Mouse (Mus musculus): ENCODE data around the gene Lrrc3c.
"Not testable (repeated sequence)": the region's sequence is repeated elsewhere in the genome, so short reads cannot be mapped to it uniquely, and the experiment has no call there.

Gene Lrrc3c

DNA sequence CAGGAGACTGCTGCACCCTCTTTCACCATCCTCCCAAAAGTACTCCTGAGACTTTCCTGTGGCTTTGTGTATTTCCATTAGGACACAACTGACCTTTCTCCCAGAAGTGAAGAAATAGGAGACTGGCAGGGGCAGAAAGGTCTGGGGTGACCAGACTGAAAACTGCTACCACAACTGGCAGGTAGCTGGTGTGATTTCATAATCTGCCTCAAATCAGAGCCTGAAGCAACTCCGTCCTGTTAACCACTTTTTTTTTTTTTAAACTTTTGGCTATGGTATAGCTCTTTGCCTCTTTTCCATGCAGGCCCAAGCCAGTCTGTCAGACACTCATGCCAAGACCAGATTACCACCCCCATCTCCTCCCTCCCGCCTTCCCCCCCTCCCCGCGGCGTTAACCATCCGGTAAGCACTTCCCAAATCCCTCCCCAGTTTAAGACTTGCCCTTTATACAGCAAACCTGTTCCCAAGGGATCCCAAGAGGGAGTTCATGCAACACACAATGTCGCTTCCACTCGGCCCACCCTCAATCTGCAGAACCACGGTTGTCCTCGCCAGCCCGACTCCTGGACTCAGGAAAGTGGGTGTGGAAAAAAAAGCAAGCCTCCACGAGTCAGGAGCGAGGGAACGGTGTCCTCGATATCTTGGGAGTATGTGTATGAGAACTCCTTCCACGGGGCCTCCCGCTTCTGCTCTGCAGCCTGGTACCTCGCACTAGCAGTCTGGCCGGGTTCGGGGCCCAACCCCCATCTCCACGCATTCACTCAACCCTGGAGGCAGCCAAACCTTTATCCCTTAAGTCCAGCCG lies 11.8 kb upstream of the Lrrc3c start:
- DNase-seq (ENCODE audit: low read depth, low spot score) = no peak

DNA sequence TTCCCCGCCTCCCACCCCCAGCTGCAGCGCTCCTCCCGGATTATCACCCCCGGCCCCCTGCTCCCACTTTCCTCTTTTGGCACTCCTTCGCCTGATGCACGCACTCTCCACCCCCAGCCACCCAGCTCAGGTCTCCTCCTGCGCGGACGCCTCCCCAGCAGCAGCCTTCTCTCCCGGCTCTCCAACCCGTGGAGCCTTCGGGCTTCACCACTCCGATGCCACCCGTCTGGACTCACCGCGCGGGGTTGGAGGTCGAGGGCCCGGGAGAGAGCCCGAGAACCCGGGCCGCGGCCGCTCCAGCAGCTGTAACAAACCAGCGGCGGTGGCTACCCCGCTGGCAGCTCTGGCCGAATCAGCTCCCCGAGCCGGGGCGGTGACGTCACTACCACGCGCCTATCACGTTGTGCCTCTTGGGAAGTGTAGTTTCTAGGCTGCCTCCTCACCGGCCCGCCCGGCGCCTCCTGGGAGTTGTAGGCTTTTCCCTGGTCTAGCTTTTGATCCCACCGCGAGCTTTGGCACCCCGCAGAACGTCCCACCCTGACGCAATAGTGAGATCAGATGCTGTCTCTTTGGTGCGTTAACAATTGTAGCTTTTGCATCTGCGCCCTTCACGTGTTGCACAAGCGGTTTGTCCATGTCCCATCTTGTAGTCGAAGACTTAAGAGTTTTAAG lies 11.1 kb upstream of the Lrrc3c start, which contains the start of gene Ormdl3:
Gene Ormdl3, minus strand, starts transcription at position 477 of the 672 bp plus-strand sequence.
- peak; percentile 99 for DNase-seq (ENCODE audit: low read depth, low spot score)

DNA sequence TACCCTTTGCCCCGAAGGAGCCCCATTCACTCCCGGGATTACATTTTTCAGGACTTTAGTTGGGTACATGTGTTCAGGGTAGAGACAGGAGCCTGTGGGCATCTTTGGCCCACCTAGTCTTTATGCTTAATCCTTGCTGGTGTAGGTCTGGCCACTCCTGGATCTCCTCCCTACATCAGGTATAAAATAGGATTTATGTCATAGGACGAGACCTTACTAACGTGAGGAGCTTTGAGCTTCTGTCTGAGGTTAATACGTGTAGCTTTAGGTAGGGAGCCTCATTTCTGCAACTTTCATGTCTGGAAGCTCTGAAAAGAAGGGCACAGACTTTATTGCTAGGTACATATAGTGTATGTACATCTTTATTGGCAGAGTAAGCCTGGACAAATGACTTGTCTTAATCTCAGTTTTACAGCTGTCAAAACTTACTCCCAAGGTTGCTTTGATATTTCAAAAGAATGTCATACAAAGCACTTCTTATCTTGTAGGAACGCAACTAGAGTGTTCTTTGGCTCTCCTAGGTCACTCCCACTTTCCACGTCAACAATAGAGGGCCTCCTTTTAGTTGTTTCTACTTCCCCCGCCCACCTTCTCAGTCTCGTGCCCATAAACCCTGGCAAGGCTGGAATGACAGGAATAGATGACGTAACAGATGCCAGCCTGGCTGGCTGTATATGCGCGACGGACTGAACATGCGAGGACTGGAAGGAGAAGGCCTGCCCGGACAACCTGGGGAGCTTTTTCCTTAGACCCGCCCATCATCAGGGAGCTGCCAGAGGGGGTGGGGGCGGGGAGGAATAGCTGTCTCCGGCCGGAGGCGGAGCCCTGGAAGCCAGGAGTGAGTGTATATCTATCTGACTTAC lies 10.2 kb upstream of the Lrrc3c start:
- peak; percentile 47 for DNase-seq (ENCODE audit: low read depth, low spot score)

DNA sequence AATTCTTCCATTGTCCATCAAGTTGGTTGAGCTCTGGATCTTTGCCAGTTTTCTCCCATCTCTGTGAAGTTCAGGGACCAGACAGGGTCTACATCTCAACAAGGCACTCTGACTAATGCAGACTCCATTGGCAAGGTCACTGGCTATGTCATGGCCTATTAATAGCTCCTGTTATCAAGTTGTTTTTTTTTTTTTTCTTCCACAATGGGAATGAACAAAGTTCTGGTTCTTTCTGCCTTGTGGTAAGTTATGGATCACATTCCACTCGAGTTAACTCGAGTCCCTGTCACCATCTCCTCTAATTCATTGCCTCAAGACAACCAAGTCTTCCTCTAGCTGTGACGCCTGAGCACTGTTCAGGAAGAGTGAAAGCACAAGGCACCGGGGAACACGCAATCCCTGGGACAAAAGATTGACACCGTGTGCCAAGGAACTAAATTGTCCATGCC lies 9.2 kb upstream of the Lrrc3c start:
- no peak for DNase-seq (ENCODE audit: low read depth, low spot score)

DNA sequence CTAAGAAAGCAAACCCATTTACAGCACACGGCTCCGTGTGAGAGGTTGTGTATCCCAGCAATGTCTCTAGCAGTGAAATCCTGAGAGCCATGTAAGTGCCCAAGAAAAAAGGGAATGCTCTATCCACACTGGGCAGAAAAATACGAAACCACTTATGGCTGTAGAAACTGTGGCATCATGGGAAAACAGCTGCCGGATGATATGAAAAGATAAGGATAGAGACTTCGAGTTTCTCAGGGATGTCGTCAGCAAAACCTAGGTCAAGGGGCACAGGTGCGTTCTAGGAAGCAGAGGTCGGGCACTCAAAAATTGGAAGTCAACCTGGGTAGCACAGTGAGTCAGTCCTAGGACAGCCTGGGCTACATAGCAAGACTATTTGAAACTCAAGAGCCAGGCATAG lies 8.8 kb upstream of the Lrrc3c start:
- no peak for DNase-seq (ENCODE audit: low read depth, low spot score)

DNA sequence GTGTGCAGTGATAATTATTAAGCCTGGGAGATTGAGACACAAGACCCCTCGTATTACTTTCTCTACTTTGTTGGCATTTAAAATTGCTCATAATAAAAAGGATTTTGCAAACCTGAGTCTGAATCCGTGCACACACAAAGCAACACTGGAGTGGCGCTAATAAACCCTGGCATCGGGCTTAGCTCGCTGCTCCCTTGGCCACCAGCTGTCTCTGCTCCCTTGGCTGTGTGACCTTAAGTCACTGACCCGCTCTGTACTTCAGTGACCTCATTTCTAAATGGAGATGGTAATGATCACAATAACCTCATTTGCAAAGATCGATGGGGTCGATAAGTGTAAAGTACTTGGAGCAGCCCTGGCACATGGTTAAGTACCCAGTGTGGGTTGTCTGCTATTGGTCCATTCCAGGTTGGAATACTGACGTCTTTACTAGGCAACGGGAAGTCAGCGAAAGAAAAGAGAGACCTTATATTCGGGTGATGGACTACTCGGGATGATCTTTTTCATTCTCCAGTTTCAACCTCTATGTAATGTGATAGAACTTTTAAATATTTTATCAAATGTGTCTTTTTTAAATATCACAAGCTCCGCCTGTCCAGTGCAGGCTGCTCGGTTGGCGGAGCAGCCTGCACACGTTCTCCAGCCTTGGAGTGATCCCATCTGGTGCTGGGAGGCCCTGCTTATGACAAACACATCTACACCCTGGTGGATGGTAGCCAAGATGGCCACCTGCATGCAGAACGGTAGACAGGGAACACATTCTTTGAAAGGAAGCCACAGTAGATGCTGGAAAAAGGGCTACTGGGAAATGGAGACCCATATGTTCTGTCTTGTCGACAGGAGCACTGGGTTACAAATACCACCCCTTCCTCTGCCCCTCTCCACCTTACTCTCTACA lies 7.3 kb upstream of the Lrrc3c start:
- DNase-seq (ENCODE audit: low read depth, low spot score) = no peak

DNA sequence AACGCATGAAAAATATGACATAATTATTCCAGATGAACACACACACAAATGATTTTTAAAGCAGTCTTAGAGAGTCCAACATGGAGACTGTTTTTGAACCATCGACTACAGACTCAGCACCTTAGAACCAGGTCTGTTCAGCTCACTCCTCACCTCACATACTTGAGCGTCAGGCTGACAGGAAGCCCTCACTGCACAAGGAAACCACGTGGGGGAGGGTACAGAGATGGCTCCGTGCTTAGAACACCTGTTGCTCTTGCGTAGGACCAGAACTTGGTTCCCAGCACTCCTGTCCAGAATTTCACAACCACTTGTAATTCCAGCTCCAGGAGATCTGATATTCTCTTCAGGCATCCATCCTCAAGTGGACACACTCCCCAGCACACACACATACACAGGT lies 3.1 kb upstream of the Lrrc3c start:
- no peak for DNase-seq (ENCODE audit: low read depth, low spot score)

DNA sequence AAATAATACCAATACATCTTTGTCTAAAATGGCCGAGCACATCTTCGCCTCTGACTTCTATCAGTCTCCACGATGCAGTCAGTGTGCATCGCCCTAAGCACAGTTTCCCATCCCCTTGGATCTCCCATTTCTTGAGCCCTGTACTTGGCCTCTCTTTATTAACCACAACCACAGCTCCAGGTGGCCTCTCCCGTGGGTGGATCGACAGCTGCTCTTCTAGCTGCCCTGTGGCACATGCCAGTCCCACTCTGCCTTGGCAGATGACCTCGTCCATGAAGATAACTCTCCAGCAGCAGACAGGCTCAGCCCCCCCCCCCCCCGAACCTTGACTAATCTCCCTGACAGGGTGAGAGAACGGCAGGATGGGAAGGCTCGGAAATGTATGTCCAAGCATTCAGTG lies 2.6 kb upstream of the Lrrc3c start:
- no peak for DNase-seq (ENCODE audit: low read depth, low spot score)

DNA sequence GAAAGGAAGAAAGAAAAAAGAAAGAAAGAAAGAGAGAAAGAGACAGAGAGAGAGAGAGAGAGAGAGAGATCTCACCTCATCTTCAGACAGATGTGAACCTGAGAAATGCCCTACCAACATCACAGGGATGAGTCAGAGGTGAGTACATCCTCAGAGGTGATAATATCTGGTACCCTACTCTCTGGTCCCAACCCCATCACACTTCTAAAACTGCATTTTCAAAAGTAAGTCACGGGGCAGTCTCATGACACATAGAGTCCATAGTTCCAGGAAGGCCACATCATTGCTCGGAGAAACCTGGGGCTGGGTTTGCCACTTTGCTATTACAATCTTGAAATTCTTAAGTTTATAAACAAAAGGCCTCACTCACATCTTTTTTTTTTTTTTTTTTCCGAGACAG lies 2.1 kb upstream of the Lrrc3c start:
- DNase-seq (ENCODE audit: low read depth, low spot score) = no peak

DNA sequence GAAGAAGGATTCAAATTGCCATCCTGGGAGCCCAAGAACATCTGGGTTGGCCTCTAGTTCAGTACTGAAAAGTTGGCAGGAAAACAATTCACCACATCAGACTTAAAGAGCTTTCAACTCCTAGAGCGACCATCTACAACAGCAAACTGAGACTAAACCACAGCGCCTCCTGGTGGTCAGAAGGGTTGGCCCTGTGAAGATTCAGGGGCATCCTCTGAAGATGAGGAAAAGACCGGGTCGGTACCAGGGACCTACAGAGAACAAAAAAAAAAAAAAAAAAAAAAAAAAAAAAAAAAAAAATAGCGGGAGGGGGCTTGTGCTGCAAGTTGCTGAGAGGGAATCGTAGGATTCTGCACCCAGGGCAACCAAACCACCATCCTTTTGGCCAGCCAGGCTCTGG lies 728 bp upstream of the Lrrc3c start:
- no peak for DNase-seq (ENCODE audit: low read depth, low spot score)

DNA sequence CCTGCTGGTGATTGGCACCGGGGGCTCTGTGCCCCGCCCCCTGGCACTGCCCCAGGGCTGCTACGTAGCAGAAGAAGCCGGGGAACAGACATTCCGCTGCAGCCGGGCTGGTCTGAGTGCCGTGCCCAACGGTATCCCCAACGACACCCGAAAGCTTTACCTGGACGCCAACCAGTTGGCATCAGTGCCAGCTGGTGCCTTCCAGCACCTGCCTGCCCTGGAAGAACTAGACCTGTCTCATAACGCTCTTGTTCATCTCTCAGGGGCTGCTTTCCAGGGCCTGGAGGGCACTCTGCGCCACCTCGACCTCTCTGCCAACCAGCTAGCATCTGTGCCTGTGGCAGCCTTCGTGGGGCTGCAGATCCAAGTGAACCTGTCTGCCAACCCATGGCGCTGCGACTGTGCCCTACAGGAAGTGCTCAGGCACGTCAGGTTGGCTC lies 780 bp downstream of the Lrrc3c start:
- DNase-seq (ENCODE audit: low read depth, low spot score) = no peak

DNA sequence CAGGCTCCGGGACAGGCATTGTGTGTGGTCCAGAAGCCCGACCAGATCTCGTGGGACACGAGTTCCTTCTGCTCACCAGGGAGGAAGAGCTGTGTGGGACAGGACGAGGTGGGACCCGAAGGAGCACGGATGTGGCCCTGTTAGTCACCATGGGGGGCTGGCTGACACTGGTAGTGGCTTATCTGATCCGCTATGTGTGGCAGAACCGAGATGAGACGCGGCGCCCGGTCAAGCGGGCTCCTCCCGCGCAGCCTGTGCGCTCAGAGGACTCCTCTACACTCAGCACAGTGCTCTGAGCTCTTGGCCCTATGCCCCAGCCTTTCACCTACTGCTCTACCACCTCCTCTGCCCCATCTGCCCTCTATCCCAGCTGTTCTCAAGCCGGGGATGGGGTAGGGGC lies 1.2 kb downstream of the Lrrc3c start:
- DNase-seq (ENCODE audit: low read depth, low spot score) = no peak

DNA sequence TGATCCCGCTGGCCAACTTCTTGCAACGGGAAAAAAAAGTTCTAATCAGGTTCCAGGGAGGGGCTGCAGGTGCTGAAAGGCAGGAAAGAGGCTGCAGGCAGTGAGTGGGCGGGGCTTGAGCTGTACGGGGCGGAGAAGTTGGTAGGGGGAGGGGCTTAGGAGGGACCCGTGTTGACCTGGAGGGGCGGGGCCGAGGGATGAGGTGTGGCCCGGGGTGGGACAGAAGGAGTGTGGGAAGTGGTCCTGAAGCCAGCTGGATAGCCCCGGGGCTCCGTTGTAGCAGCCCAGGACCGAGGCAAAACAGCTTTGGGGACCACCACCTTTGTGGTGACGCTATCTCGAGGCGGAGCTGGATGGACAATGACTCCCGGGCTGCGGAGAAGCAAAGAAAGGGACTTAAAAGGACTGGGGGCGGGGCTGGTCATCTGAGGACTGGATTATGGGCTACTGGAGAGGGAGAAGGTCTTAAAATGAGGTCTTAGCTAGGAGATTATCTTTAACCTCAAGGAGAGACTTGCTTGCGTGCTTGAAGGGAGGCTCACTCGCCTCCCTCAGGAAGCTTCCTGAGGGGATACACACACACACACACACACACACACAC lies 4.1 kb downstream of the Lrrc3c start:
- DNase-seq (ENCODE audit: low read depth, low spot score) = no peak

DNA sequence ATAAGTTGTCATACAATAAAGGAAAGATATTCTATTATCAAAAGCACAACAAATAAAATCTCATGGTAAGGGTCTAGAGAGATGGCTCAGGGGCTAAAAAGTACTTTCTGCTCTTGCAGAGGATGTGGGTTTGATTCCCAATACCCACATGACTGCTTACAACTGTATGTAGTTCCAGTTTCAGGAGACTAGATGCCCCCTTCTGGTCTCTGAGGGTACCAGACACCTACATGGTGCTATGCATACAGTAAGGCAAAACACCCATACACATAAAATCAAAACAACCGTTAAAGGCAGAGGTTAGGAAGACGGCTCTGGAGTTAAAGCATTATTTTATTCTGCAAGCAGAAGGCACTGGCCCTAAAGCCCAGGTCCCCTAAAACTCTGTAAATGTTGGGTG lies 5.9 kb downstream of the Lrrc3c start:
- DNase-seq (ENCODE audit: low read depth, low spot score) = no peak

DNA sequence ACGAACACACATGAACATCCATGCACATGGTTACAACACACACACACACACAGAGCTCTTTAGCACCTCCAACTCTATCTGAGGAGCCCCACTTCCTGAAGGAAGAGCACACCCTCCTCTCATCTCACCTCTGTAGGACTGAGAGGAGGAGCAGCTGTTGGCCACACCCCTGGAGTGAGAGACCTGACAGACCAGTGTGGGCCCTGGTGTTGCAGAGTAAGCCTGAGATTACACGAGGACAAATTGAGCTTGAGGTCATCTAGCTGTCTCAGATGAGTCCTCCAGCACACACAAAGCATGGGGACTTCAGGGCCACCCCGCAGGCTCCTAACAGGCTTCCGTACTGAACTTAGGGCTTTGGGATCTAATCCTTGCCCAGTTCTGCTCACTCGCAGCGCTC lies 6.8 kb downstream of the Lrrc3c start:
- DNase-seq (ENCODE audit: low read depth, low spot score) = not testable (repeated sequence)

DNA sequence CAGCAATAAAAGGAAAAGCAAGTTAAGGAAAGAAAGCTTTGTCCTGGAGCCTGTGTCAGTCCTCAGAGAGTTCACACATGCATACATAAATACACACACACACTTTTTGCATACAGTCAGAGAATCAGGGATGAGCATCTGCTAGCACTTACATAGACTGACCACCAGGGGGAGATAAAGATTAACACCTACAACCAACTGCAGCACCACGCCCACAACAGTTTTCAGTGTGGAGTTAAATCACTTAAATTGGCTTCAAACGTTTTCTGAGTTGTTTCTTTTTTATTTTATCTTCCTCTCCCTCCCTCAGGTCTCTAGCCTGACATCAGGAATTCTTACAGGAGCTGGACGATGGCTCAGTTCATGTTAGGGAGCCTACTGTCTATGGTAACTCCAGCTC lies 8.7 kb downstream of the Lrrc3c start:
- DNase-seq (ENCODE audit: low read depth, low spot score) = no peak

DNA sequence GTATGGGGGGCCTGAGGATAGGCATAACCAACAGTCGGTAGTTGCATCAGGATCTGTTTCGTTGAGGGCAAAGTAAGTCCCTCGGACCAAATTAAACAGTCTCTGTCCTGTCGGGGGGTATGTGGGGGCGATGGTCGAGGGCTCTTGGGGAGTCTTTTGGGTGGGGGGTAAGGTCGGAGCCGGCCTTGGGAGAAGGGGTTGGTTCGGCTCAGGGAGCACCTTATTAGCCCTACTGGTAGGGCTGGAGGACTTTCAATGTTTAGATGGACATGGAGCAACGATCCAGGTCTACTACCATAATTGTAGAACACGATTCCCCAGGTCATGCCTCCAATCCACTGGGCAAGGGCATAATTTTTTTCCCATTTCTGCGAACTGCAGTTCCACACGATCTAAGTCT lies 22.7 kb downstream of the Lrrc3c start:
- DNase-seq (ENCODE audit: low read depth, low spot score) = no peak

DNA sequence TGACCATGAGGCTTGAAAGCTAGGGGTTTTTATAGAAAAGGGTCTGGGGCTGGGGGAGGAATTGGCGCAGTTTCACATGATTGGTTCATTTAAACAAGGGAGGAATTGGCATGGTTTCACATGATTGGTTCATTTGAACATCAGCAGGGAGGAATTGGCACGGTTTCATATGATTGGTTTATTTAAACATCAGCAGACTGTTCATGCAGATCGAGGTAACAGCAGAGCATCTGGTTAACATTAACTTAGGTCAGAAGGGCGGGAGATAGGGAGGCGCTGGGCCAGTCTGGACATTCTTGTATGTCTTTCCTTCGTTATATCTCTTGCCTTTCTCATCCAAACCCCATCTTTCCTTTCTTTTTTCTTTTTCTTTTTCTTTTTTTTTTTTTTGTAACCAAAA lies 25.9 kb downstream of the Lrrc3c start:
- DNase-seq (ENCODE audit: low read depth, low spot score) = not testable (repeated sequence)

DNA sequence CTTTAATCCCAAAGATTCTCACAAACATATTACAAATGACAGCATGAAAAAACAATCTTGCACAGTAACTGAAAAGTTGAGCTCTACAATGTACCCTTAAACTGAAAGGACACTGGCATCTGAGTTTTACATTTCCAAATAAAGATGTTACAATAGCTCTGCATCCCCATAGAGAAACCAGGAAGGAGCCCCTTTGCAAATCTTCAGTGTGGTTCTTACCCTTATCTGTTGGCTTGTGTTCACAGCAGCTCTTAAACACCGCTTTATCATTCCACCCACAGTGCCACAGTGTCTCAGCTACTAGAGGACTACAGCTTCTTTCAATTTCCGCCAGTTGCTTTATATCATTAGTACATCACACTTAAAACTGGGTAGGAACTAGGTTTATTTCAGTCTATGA lies 26.3 kb downstream of the Lrrc3c start:
- not testable (repeated sequence) for DNase-seq (ENCODE audit: low read depth, low spot score)

DNA sequence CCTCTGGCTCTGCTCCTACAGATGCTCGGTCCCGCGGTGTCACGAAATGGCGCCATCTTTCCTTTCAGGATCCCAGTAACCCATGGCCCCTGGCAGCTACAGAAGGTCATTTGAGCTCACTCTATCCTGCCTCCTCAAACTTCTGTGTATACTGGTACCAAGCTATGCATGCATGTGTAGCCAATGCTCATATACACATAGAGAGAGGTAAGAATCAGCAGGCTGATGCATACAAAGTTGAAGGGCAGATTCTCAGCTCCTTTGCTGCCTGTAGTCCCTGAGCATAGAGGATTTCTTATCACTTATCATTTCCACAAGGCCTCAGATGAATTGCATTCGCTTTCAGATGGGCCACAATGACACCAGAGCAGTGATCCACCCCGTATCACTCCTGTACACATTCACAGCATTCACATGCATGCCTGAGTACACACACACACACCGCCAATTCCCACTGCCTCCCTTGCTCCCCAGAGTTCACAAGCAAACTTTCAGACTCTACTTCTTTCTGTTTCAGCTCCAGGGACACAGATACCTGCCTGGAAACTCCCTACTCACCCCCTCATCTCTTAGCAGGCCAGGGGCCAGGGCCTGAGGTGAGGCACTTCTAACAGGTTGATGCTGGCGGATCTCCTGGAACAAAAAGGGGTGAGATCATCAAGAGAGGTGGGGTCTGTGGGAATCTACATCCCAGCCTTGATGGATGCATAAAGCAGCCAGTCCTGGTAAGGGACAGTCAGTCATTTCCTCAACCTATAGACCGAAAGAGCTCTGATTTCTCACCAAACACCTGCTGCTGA lies 27.7 kb downstream of the Lrrc3c start, which contains the start of the genes Gm12355 and Gsdma3:
Gene Gm12355, minus strand, starts transcription at position 51 of the 800 bp plus-strand sequence.
Gene Gsdma3, plus strand, starts transcription at position 750 of the 800 bp plus-strand sequence.
- no peak for DNase-seq (ENCODE audit: low read depth, low spot score)

Measured in embryo, embryonic 11.5 days (tissue).